Mouse (Mus musculus) cerebellum, postnatal 14 days (tissue): ENCODE data around the gene Robo4.

Source experiments
- DNase-seq, 2 experiments: peaks; one replicate each; pipeline ENCODE4 v3.0.0; 2021; ENCODE audit warnings: mixed read lengths in 2 of 2

Robo4 gene

DNA sequence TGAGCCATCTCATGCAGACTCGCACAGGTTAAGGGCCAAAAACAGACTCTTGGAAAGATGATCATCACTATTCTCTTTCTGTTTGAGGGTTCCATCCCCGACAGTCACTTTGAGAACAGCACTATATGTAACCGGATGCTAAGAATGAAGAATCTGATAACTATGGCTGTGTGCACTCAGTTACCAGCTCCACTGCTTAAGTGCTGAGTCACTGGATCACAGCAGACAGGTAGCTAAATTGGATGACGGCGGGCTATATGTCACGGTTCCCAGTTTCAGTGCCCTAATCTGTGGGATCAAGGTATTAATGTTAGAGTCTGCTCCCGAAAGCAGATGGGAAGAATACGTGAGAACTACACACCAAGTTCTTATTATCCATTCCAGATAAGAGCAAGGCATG lies 54.2 kb downstream of the Robo4 start:
- peak in 1 of 2 experiments; percentile 14 for DNase-seq

DNA sequence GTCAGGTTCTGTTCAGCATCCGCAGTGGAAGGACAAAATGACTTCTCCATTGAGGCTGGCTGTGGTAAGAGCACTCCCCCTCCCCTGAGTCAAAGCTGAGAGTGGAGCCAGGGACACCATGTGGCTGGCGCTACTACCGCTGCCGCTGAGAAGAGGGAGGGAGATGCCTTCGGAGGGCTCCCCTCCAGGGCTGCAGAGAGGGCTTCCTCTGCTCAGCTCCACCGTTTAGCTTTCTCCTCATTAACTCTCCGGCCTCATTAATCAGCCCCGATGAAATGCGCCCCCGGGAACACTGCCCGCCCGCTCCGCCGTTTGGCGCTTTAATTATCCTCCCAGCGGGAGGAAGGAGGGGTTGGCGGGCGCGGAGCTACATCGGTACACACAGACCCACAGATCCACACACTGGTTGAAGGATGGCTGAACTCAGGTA lies 54.8 kb downstream of the Robo4 start:
- DNase-seq: peak; percentile 73 to 84

DNA sequence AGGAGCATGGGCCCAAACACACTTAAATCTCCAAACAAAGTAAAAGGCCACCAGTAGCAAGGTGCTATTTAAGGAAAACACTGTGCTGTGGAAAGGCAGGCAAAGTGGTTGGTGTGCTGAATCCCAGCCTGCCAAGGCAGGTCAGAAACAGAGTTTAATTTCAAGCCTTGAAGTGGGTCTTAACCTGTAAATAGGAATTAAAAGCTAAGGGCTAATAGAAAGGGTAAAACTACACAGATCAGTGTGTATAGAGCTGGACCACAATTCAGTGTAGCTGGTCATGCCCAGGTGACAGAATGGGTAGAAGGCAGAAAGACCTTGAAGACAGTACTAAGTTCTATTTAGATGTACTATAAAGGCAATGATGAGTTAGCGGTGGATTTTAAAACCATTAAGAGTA lies 55.5 kb downstream of the Robo4 start:
- no peak for DNase-seq

DNA sequence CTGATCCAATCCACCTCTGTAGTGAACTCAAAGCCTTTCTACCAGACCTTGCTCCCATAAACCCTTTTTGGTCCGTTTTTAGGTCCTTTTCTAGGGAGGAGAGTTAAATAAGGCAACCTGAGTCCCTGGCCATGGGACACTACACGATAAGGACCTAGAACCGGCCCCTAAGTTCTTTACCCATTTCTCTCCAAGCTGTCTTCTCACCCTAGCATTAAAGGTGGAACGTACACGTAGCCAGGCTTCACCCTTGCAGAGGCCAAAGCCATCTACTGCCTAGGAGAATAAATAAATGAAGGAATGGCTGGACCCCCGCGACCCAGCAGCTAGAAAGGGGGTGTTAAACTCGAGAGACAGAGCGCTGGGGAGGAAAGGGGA lies 58.0 kb downstream of the Robo4 start:
- DNase-seq: no peak

DNA sequence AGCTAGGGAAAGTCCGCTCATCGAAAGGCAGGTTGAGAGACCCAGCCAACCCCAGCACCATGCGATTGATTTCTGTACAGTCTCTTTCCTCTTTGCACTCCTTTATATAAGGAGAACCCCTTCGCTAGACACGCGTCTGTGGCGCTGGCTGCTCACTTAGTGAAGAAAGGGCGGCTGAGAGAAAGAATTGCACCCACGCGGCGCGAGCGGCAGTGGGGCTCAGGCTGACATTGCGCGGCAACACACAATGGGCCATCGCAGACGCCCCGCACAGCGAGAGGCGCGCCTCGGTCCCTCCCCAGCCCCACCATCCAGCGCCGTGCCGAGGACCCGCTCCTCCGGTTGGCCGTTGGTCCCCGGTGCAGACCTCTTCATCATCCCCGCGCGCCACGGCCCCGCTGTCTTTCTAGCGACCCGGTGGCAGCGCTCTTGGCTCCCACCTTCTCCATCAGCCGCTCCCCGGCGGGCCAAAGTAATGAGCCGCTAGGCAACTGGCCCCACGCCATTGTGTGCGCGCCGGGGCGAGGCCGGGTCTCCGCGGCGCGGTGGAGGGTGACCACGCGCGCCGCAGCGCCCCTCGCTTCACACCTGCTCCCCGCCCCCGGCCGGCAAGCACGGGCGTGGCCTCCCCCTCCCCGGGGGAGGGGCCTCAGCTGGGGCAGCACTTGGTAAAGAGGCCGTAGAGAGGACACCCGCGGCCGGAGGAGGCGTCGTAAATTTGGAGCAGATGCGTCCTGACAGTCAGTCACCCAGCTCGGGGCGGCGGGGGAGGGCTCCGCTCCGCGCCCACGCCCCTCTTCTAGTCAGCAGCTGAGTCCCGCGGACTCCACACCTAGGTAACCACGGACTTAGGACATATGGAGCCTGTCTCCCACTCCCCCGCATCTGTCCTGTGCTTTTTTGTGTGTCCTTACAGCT lies 58.6 kb downstream of the Robo4 start:
- DNase-seq: peak; percentile 58 to 60

DNA sequence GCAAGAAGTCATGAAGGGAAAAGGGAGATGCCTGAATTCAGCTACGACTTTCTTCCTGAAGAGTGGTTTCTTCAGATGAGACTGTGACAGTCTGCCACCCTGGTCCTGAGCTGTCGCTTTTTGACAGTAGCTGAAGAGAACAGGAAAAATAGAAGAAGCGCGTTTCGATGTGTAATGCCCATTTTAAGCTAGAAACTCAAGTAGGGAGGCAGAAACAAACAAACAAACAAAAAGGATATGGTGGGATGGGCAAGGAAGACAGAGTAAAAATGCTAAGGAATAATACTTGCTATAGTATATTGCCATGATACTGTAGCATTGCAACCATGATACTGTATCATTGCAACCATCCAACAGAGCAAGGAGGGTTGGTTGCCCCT lies 59.3 kb downstream of the Robo4 start:
- no peak for DNase-seq

DNA sequence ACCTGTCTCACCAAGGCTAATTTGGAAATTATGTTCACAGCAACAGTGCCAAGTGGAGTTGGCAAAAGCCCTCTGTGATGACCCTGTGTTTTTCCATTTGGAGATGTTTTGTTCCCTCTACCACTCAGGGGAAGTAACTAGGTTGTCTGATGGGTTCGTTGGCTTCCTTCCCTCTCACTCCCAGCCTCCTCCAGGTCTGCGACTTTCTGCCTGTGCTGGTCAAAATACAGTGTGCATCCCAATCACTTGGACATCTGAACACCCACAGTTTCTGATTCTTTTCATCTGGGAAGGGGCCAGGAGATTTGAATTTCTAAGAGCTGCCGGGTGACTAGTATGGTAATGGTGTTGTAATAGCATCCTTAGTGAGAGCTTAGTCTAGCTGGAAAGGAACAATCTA lies 59.9 kb downstream of the Robo4 start:
- peak in 1 of 2 experiments; percentile 16 for DNase-seq

DNA sequence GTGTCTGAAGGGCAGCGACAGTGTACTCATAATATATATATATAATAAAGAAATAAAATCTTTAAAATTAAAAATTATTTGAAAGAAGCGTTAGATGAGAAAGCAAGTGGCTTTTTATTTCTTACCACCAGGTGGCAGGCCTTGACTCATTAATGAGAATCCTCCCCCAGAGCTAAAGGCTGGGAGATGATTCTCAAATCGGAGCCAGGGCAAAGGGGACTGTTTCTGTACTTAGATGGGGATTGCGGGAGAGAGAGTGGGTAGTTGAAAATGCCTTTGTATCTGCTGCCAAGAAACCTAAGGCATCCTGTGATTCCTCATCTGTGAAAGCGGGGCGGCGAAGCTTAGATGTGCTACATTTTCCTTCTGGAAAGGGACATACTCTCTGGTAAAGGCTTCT lies 61.1 kb downstream of the Robo4 start:
- peak; percentile 73 to 80 for DNase-seq
